Mouse (Mus musculus): ENCODE data around the gene Zdhhc24. TPM values are rescaled to one million over a fixed set of nuclear protein-coding genes. Genes with fewer than 3 reads are reported as not detected.
"Not testable (repeated sequence)": the region's sequence is repeated elsewhere in the genome, so short reads cannot be mapped to it uniquely, and the experiment has no call there.

Zdhhc24 gene
- total RNA-seq (2015; ENCODE audit: low replicate concordance) (19.8 and 34.0 TPM in 2 replicates), total RNA-seq (2017; ENCODE audit: low replicate concordance) (18.0 and 24.9 TPM in 2 replicates)

- peak; percentile 96 for ATAC-seq (replicated peaks; ENCODE audit: low FRiP score, poor library complexity, severe bottlenecking)
Measured at GRCm38 (mm10) chr19:4878405-4879323, at the start of gene Zdhhc24. Zdhhc24 (plus strand) TSS chr19:4878668.

- ATAC-seq (replicated peaks; ENCODE audit: low FRiP score, poor library complexity, severe bottlenecking): no peak
Measured at GRCm38 (mm10) chr19:4829156-4829555, 49.3 kb upstream of the Zdhhc24 start.

DNA sequence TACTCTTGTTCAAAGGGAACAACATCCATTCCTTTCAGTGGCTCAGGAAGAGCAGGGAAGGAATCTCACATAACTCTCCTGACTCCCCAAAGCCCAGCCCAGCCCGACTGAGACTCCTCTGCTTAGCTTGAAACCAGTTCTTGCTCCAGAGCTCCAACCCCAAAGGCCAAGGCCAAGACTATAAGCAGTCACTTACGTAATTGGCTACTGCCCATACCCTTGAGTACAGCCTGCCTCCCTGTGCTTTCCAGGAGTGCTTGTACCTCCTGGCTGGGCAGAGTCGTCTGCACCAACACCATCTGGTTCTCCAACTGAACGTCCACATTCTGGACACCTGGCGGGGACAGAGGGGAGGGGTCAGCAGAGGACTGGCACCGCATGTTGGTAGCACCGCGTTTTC is 44.5 kb upstream of the Zdhhc24 start:
- no peak for ATAC-seq (replicated peaks; ENCODE audit: low FRiP score, poor library complexity, severe bottlenecking)

GRCm38 (mm10) chr19:4836096-4836495 is 42.4 kb upstream of the Zdhhc24 start:
- no peak for ATAC-seq (replicated peaks; ENCODE audit: low FRiP score, poor library complexity, severe bottlenecking)

- no peak for ATAC-seq (replicated peaks; ENCODE audit: low FRiP score, poor library complexity, severe bottlenecking)
Measured at GRCm38 (mm10) chr19:4837049-4837448, 41.4 kb upstream of the Zdhhc24 start.

DNA sequence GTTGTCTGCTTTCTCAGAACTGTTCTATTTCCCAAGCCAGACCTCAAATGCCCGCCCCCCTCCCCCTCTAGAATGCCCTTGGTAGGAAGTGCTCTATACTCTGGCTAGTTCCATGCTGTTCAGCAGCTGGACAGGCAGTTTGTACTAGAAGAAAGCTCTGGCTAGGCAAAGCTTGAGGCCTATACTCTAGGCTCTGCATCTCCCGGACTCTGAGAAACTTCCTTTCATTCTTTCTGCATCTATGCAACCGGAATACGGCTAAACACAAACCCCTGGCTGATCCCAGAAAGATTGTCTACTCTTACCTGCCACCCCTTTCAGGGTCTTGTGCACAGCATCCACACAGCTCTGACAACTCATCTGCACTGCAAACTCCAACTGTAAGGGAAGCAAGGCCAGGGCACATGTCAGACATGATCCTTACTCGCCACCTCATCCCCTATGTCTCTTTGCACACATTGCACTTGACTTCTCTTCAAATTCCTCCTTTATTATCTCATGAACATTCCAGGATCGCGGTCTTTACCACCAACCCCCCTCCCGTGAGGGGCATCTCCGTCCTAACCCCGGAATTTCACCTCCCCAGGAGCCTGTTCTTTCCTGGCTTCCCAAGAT is 39.8 kb upstream of the Zdhhc24 start:
- ATAC-seq (replicated peaks; ENCODE audit: low FRiP score, poor library complexity, severe bottlenecking): peak; percentile 59

DNA sequence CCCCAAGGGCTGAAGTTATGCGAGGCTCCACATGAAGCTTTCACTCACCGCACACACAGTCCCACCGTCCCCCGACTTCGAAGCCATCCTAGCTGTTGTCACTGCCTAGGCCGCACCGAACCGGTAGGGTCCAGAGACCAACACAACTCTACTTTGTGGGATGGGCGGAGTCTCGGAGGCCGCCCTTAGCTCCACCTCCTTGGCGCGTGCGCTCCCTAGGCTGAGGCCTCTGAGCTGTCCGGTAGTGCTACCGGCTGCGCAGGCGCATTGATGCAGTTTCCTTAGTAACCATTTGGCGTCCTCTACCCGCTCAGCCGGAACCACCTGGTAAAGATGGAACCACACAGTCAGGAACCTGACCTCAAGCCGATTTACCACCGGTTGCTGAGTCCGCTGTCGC is 39.3 kb upstream of the Zdhhc24 start, which contains the start of the genes Ccs and Ccdc87:
Gene Ccs (minus strand): TSS at position 184 of the 400 bp plus-strand sequence.
Gene Ccdc87 (plus strand): TSS at position 218 of the 400 bp plus-strand sequence.
- ATAC-seq (replicated peaks; ENCODE audit: low FRiP score, poor library complexity, severe bottlenecking): peak; percentile 96

DNA sequence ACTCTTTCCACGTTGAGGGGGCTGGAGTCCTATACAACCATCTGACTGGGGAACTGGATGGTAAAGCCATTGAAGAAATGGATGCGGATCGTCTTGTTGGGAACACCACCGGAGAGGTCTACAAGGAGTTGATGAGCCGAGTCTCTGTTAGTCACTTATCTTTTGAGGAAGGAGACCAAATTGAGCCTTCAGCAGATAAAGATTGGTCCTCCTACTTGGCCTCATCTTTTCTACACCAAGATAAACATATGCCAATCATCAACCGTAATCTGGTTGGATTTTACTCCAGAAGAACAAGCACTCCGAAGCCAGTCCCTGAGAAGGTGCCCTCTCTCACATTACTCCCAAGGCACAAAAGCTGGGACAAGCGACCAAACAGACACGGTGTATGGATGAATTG is 37.6 kb upstream of the Zdhhc24 start:
- no peak for ATAC-seq (replicated peaks; ENCODE audit: low FRiP score, poor library complexity, severe bottlenecking)

DNA sequence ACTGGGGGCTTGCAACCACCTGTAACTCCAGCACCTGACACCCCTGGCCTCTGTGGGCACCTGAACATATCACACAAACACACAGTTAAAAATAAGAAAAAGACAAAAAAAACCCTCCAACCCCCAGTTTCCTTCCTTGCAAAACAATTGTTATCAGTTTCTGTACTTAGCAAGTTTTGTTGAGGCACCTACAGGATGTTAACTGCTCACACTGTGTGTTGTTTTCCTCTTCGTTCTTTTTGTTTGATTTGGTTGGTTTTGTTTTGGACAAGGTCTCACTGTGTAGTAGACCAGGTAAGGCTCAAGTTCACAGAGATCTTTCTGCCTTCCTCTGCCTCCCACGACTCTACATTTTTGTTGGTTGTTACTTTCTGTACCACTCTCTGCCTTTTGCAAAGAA is 35.9 kb upstream of the Zdhhc24 start:
- no peak for ATAC-seq (replicated peaks; ENCODE audit: low FRiP score, poor library complexity, severe bottlenecking)

DNA sequence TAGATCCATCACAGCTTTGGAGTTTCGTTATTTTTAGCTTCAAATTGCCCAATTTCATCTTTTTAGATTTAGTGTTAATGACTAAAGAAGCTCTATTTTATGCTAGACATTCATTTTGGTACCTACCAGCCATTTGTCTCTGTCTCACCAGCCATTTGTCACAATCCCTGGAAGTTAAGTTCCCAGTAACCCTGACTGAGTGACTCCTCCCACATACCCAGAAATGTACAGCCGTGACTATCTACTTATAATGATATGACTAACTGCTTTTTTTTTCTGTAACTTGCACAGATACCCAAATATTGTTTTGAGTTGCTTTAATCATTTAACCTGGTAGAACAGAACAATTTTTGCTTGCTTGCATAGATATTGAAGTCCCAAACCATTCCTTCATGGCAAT is 32.6 kb upstream of the Zdhhc24 start:
- no peak for ATAC-seq (replicated peaks; ENCODE audit: low FRiP score, poor library complexity, severe bottlenecking)

DNA sequence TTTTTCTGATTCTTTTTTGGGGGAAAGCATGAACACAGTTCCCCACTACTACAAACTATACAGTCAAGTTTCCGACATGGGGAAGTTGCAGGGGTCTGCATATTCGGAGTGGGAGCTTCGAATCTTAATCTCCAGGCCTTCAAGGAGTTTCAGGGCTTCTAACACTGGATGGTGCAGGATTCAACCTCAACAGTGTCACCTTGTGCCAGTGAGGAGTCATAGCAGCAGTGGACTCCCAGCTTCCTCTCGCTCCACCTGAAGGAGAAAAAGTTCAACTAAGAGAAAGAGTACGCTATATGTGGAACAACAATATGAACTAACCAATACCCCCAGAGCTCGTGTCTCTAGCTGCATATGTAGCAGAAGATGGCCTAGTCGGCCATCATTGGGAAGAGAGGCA is 31.0 kb upstream of the Zdhhc24 start:
- ATAC-seq (replicated peaks; ENCODE audit: low FRiP score, poor library complexity, severe bottlenecking): peak; percentile 90

DNA sequence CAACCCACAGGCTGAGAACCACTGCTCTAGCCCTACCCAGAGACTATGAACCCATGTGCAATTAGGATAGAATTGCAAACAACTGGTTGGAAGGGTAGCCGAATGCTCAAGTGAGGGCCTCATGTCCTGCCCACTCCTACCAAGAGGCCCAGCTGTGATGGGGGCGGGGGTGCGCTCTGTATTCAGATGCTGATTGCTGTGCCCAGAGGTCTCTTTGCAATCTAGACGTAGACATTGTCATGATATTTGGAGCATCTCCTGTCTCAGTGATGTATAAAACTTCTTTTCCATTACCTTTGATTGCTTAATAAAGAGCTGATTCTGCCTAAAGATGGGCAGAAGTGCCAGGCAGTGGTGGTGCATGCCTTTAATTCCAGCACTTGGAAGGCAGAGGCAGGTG is 28.7 kb upstream of the Zdhhc24 start:
- ATAC-seq (replicated peaks; ENCODE audit: low FRiP score, poor library complexity, severe bottlenecking): no peak

DNA sequence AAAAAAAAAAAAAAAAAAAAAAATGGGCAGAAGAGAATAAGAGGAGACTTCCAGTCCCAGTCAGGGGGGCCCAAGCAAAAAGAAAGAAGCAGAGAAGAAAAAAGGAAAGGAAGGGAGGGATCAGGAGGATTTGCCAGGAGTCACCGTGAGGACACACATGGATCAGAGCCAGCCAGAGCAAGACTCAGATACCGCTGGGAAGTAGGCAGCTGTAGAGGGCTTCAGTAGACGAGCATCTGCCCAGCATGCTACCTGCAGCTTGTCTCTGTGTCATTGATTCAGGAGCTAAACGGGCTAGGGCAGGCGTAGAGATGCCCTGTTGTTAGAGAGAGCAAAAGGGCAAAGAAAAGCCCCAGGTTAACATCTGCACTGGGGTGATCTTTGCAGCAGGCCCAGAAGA is 28.2 kb upstream of the Zdhhc24 start:
- no peak for ATAC-seq (replicated peaks; ENCODE audit: low FRiP score, poor library complexity, severe bottlenecking)

DNA sequence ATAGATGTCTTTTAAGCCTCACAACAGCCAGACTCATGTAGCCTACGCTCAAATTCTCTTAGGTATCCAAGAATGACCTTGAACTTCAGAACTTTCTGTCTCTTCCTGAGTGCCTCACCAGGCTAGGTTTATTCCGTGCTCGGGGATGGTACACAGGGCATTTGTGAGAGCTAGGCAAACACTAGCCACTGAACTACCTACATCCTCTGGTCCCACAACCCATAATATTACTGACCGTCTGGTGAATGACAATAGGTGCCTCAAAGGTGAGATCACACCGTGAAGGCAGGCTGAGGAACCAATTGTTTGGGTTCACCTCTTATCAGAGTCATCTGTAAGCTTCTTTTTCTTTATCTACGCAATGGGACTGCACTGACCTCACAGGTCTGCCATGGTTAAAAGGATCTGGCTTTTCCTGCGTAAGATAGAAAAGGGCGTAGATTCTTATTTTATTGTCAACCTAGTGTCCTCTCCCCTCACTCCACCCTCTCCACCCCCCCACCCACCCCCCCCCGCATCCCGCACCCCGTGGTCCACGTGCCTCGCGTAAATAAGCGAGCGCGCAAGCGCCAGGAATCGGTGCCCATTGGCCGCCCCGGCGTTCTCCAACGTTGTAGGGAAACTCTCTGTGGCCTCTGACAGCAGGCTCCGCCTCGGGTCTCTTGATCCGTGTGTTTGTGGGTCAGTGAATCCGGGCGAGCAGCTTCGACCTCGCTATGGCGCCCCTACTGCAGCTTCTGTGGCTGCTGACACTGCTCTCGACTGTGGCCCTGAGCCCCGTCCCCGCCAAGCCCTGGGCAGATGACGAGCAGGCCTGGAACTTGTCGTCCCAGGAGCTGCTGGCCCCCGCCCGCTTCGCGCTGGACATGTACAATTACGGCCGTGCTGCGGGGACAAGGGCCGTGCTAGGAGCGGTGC is 23.7 kb upstream of the Zdhhc24 start, which contains the start of gene Ctsf:
Gene Ctsf (plus strand): TSS at position 579 of the 918 bp plus-strand sequence.
- peak; percentile 36; the same call in 1 of the 2 replicates for ATAC-seq (replicated peaks; ENCODE audit: low FRiP score, poor library complexity, severe bottlenecking)

GRCm38 (mm10) chr19:4855470-4855820 is 23.0 kb upstream of the Zdhhc24 start:
- no peak for ATAC-seq (replicated peaks; ENCODE audit: low FRiP score, poor library complexity, severe bottlenecking)

DNA sequence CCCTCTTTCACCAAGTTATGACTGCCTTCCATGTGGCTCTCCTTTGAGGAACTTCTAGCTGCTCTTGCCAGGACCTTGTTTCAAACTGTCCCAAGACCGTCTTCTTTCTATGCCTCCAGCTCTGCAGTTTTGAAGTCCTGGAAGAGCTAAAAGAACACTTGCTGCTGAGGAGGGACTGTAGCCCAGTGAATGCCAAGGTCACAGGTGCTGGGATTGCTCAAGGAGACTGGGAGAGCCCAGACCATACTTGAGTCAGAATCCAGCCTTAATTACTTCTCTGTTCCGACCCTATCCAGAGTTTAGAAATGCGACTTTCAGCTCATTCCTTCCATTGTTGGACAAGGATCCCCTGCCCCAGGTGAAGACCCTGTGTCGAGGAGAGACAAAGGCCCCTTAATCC is 22.5 kb upstream of the Zdhhc24 start:
- no peak for ATAC-seq (replicated peaks; ENCODE audit: low FRiP score, poor library complexity, severe bottlenecking)

- ATAC-seq (replicated peaks; ENCODE audit: low FRiP score, poor library complexity, severe bottlenecking): peak; percentile 93
Measured at GRCm38 (mm10) chr19:4859081-4859480, 19.4 kb upstream of the Zdhhc24 start.

- ATAC-seq (replicated peaks; ENCODE audit: low FRiP score, poor library complexity, severe bottlenecking): no peak
Measured at GRCm38 (mm10) chr19:4863048-4863447, 15.4 kb upstream of the Zdhhc24 start.

DNA sequence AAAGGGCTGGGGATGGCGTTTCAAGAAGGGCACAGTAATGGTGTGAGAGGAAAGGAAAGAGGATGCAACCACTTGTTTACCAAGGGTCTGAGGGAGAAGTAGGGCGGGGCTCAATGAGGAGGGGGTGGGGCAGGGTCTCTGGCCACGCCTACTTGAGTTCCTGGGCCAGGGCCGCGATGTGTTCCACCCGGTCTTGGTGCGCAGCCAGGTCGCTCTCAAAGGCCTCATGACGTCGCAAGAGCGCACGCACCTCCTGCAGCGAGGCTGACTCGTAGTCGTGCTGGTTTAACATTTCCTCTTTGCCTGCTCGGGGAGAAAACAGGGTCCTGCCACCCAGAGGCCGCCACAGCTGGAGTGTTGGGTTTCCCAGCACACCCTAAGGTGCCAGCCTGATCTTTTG is 13.3 kb upstream of the Zdhhc24 start:
- no peak for ATAC-seq (replicated peaks; ENCODE audit: low FRiP score, poor library complexity, severe bottlenecking)

DNA sequence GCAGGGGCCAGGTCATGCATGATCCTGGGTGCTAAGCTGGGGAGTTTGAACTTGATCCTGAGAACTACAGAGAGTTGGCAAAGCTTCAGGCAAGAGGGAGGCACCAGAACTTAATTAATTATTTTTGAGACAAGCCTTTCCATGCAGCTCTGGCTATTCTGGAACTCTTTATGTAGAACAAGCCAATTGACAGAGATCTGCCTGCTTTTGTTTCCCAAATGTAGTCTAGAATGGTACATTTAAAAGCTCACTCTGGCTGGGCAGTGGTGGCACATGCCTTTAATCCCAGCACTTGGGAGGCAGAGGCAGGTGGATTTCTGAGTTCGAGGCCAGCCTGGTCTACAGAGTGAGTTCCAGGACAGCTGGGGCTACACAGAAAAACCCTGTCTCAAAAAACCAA is 3.9 kb upstream of the Zdhhc24 start:
- not testable (repeated sequence) for ATAC-seq (replicated peaks; ENCODE audit: low FRiP score, poor library complexity, severe bottlenecking)

All from erythroid progenitor cell, adult 5-6 weeks (primary cell).